Mouse (Mus musculus) forebrain, postnatal 0 days (tissue): Measurements from ENCODE around the gene Sv2c. TPM values are rescaled to one million over a fixed set of nuclear protein-coding genes. Genes with fewer than 3 reads are reported as not detected.
A peak's percentile ranks its signal among the peaks of the same experiment; 100 is the strongest.

Source experiments
- ATAC-seq: fragments of 200-750 bp; cut with Nextera tagmentation; 2 replicates; pipeline ENCODE4 v1.8.0; 2017; ENCODE audit warnings: mild to moderate bottlenecking, moderate library complexity
- DNase-seq: peaks from one replicate; pipeline ENCODE4 v3.0.0-alpha.2; 2015
- H3K27ac ChIP-seq: fragments of 300-500 bp; sonication (generic); 2 replicates; pipeline ENCODE4 v1.5.1; 2014; ENCODE audit warnings: low read depth, mild to moderate bottlenecking, antibody characterized with exemption, low read length, moderate library complexity, mixed read lengths
- H3K27me3 ChIP-seq: fragments of 300-500 bp; sonication (generic); 2 replicates; pipeline ENCODE4 v1.6.1; 2014; ENCODE audit warnings: mild to moderate bottlenecking, low read length, mixed read lengths; ENCODE audit not compliant: insufficient read depth
- H3K36me3 ChIP-seq: fragments of 300-500 bp; sonication (generic); 2 replicates; pipeline ENCODE4 v1.6.1; 2014; ENCODE audit warnings: mild to moderate bottlenecking, moderate library complexity; ENCODE audit not compliant: insufficient read depth
- H3K4me1 ChIP-seq: fragments of 300-500 bp; sonication (generic); 2 replicates; pipeline ENCODE4 v1.6.1; 2014; ENCODE audit warnings: antibody characterized with exemption; ENCODE audit not compliant: insufficient read depth
- H3K4me2 ChIP-seq: fragments of 300-500 bp; sonication (generic); 2 replicates; pipeline ENCODE4 v1.6.1; 2014; ENCODE audit warnings: low read depth, mild to moderate bottlenecking, moderate library complexity
- H3K4me3 ChIP-seq: fragments of 300-500 bp; sonication (generic); 2 replicates; pipeline ENCODE4 v1.5.1; 2014; ENCODE audit warnings: low read depth, low read length, mixed read lengths
- H3K9ac ChIP-seq: fragments of 300-500 bp; sonication (generic); 2 replicates; pipeline ENCODE4 v1.6.1; 2014; ENCODE audit warnings: mild to moderate bottlenecking
- H3K9me3 ChIP-seq: fragments of 300-500 bp; sonication (generic); 2 replicates; pipeline ENCODE4 v1.6.1; 2016; ENCODE audit warnings: low read length
- CTCF ChIP-seq: sonication (generic); IDR thresholded peaks from 2 replicates; pipeline ENCODE4 v1.5.1; 2016; ENCODE audit warnings: antibody characterized with exemption, control low read depth, low read depth
- WGBS: fragments of 180-500 bp; shearing (Covaris S2); extraction: QIAGEN DNeasy Blood & Tissue Kit; methylation state at CpG from one replicate; pipeline ENCODE4 v1.1.7; 2014; 5-methylcytosine and 5-hydroxymethylcytosine counted together
- polyA plus RNA-seq: library from polyadenylated mRNA; unstranded; fragments of >200 nt; fragmentation: Nextera tagmentation; extraction: Ambion mirVana; gene quantifications from 2 replicates; pipeline ENCODE4 v1.2.1, GENCODE M21; 2015
- total RNA-seq: library from RNA; depleted of rRNA; stranded (reverse); fragments of >200 nt; gene quantifications from 2 replicates; pipeline ENCODE4 v1.2.3, GENCODE M21; 2014; rRNA removed

Sv2c gene
- total and polyA plus RNA-seq, 2 experiments from 2014 or later, result 6.5 to 11.6 TPM

- ATAC-seq, result no peak
- no peak for TF ChIP-seq CTCF
- 0 out of 2 replicates have a peak, but pooled peaks cover 3% of the 10 kb centered on the region for H3K9me3 ChIP-seq
- H3K4me2 ChIP-seq, result no peak overlapping the region
- H3K36me3 ChIP-seq, result no peaks in the 10 kb centered on the region
- no peaks in the 10 kb centered on the region for H3K27me3 ChIP-seq
- H3K4me1 ChIP-seq, result no peaks in the 10 kb centered on the region
- no peak overlapping the region for H3K4me3 ChIP-seq
- H3K27ac ChIP-seq, result no peak overlapping the region
- WGBS, result 90% methylated on average over 4 of the region's 4 CpGs
- no peak overlapping the region for H3K9ac ChIP-seq
- DNase-seq, result no peak
Observed at GRCm38 (mm10) chr13:95922626-95923025, 209.8 kb downstream of the Sv2c start.

- Histone ChIP-seq H3K4me3 (no peak overlapping the region), H3K9ac (no peak overlapping the region), H3K9me3 (0 out of 2 replicates have a peak, but pooled peaks cover 3% of the 10 kb centered on the region), H3K27ac (no peak overlapping the region), H3K27me3 (no peaks in the 10 kb centered on the region), H3K4me1 (no peaks in the 10 kb centered on the region), H3K4me2 (no peak overlapping the region), H3K36me3 (no peaks in the 10 kb centered on the region)
- TF ChIP-seq CTCF, result no peak
- ATAC-seq (no peak), DNase-seq (no peak)
- 93% methylated on average over 9 of the region's 9 CpGs for WGBS
Observed at GRCm38 (mm10) chr13:95918624-95919284, 213.6 kb downstream of the Sv2c start.

- Histone ChIP-seq H3K4me2 (no peak overlapping the region), H3K9ac (no peak overlapping the region), H3K36me3 (no peaks in the 10 kb centered on the region), H3K4me1 (no peaks in the 10 kb centered on the region), H3K27me3 (no peaks in the 10 kb centered on the region), H3K27ac (no peak overlapping the region), H3K9me3 (no peaks in the 10 kb centered on the region), H3K4me3 (no peak overlapping the region)
- DNase-seq, result no peak
- TF ChIP-seq CTCF, result no peak
- 71% methylated on average over 2 of the region's 2 CpGs for WGBS
- no peak for ATAC-seq
Observed at GRCm38 (mm10) chr13:95913046-95913406, 219.4 kb downstream of the Sv2c start.

GRCm38 (mm10) chr13:95912157-95913045 lies 220.0 kb downstream of the Sv2c start:
- TF ChIP-seq CTCF, result no peak
- H3K9me3 ChIP-seq, result no peaks in the 10 kb centered on the region
- no peaks in the 10 kb centered on the region for H3K36me3 ChIP-seq
- WGBS, result 50% methylated on average over 11 of the region's 11 CpGs
- H3K27me3 ChIP-seq, result no peaks in the 10 kb centered on the region
- peak; percentile 69 for ATAC-seq
- DNase-seq, result peak; percentile 74
- no peaks in the 10 kb centered on the region for H3K4me1 ChIP-seq
- no peak overlapping the region for H3K4me3 ChIP-seq
- no peak overlapping the region for H3K4me2 ChIP-seq
- no peak overlapping the region for H3K9ac ChIP-seq
- no peak overlapping the region for H3K27ac ChIP-seq

- Histone ChIP-seq H3K27me3 (no peaks in the 10 kb centered on the region), H3K27ac (no peak overlapping the region), H3K4me1 (no peaks in the 10 kb centered on the region), H3K4me3 (no peak overlapping the region), H3K4me2 (no peak overlapping the region), H3K9me3 (no peaks in the 10 kb centered on the region), H3K9ac (no peak overlapping the region), H3K36me3 (no peaks in the 10 kb centered on the region)
- no peak for DNase-seq
- no peak for TF ChIP-seq CTCF
- WGBS, result 81% methylated on average over 9 of the region's 9 CpGs
- ATAC-seq, result no peak
Observed at GRCm38 (mm10) chr13:95910270-95910669, 222.1 kb downstream of the Sv2c start.

- no peak for ATAC-seq
- Histone ChIP-seq H3K27me3 (no peaks in the 10 kb centered on the region), H3K9ac (no peak overlapping the region), H3K4me3 (no peak overlapping the region), H3K9me3 (no peaks in the 10 kb centered on the region), H3K4me1 (no peaks in the 10 kb centered on the region), H3K27ac (no peak overlapping the region), H3K36me3 (no peaks in the 10 kb centered on the region), H3K4me2 (no peak overlapping the region)
- DNase-seq, result no peak
- no peak for TF ChIP-seq CTCF
- WGBS, result 75% methylated on average over 2 of the region's 2 CpGs
Observed at GRCm38 (mm10) chr13:95909244-95909643, 223.1 kb downstream of the Sv2c start.

Other genes starting within 250 kb of the Sv2c start
- gene Iqgap2, start 240.7 kb downstream of the Sv2c start, total RNA-seq, result 3.9 and 6.0 TPM in 2 replicates
- 0.96 and 2.1 TPM in 2 replicates for gene Iqgap2, start 240.7 kb downstream of the Sv2c start, polyA plus RNA-seq
- 4.2 and 6.0 TPM in 2 replicates for gene Gm20075, start 51.2 kb downstream of the Sv2c start, total RNA-seq
- gene Gm20075, start 51.2 kb downstream of the Sv2c start, polyA plus RNA-seq, result 14.3 and 16.2 TPM in 2 replicates
- gene Gm17190, start 50.5 kb downstream of the Sv2c start, total RNA-seq, result not detected in 2 replicates
- gene Gm17190, start 50.5 kb downstream of the Sv2c start, polyA plus RNA-seq, result 0.15 TPM in 1 of 2 replicates, not detected in the other